Mouse (Mus musculus): ENCODE data around the gene Lnx1.

GRCm38 (mm10) chr5:74647584-74647984 lies 55.1 kb downstream of the Lnx1 start:
- TF ChIP-seq CTCF (IDR thresholded peaks at IDR 0.05; ENCODE audit: borderline replicate concordance, insufficient read depth, low read length) (no peak), POLR2A (IDR thresholded peaks at IDR 0.05; ENCODE audit: low read depth, low read length) (no peak)

Data from embryonic fibroblast, embryonic 13.5 days (primary cell).